Mouse (Mus musculus): ENCODE data around the gene Nbeal2. TPM values are rescaled to one million over a fixed set of nuclear protein-coding genes. Genes with fewer than 3 reads are reported as not detected.

Gene Nbeal2
- polyA plus RNA-seq, 1 experiment from 2014 or later: 2.6 TPM

GRCm38 (mm10) chr9:110641006-110641405 is 13.0 kb downstream of the Nbeal2 start:
- H3K4me2 ChIP-seq (replicated peaks): no peak overlapping the region
- no peaks in the 10 kb centered on the region for H3K4me1 ChIP-seq
- H3K27ac ChIP-seq (replicated peaks): no peak overlapping the region
- H3K9ac ChIP-seq (replicated peaks): no peak overlapping the region
- no peak overlapping the region for H3K4me3 ChIP-seq
- no peaks in the 10 kb centered on the region for H3K9me3 ChIP-seq
- peaks cover 12% of the 10 kb centered on the region; the same call in 1 of the 2 replicates for H3K27me3 ChIP-seq
- no peak for ATAC-seq (ENCODE audit: low FRiP score, low read depth)
- no peaks in the 10 kb centered on the region for H3K36me3 ChIP-seq
- 86% methylated on average over 5 of the region's 5 CpGs for WGBS

DNA sequence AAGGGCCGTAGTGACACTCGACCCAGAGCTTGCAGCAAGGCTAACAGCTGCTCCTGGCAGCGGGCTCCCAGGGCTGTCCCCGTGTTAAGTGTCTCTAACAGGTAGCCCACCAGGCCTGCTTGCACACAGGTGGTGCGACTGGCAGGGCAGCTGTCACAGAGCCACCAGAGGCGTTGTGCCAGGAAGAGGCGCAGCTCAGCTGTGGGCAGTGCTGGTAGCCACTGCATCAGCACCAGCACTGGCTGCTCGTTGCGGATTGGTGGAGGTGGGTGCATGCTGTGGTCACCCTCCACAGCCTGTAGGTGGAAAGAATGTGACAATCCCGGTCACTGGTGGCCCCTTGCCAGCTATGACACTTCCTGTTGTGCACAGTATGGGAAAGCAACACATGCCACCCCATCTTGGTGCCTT is 15.3 kb downstream of the Nbeal2 start:
- no peaks in the 10 kb centered on the region for H3K36me3 ChIP-seq
- H3K9ac ChIP-seq (replicated peaks): no peak overlapping the region
- no peak overlapping the region for H3K27ac ChIP-seq (replicated peaks)
- no peak overlapping the region for H3K4me2 ChIP-seq (replicated peaks)
- H3K4me1 ChIP-seq: peaks cover 7% of the 10 kb centered on the region; the same call in 1 of the 2 replicates
- H3K4me3 ChIP-seq: no peak overlapping the region
- H3K27me3 ChIP-seq: peaks cover 32% of the 10 kb centered on the region
- no peak for ATAC-seq (ENCODE audit: low FRiP score, low read depth)
- no peaks in the 10 kb centered on the region for H3K9me3 ChIP-seq
- 82% methylated on average over 10 of the region's 10 CpGs for WGBS

DNA sequence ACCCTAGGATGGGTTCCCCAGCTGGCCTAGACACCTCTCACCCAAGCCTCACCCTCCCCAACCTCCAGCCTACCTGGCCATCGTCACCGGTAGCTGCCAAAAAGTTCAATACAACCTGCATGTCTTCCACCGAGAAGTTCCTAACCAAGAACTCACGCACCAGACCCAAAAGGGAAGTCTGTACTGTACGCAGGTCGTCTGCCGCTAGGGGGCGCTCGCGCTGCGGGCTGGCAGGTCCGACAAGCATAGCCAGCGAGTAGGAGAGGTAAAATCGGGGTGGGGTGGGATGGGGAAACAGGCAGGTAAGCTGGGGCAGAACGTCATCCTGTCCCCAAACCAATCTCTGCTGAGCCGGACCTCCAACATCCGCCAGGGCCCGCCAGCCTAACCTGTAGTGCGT is 18.7 kb downstream of the Nbeal2 start:
- H3K9ac ChIP-seq (replicated peaks): no peak overlapping the region
- H3K4me2 ChIP-seq (replicated peaks): no peak overlapping the region
- no peak overlapping the region for H3K27ac ChIP-seq (replicated peaks)
- H3K4me3 ChIP-seq: no peak overlapping the region
- H3K36me3 ChIP-seq: no peaks in the 10 kb centered on the region
- WGBS: 8% methylated on average over 19 of the region's 19 CpGs
- no peaks in the 10 kb centered on the region for H3K9me3 ChIP-seq
- ATAC-seq (ENCODE audit: low FRiP score, low read depth): peak; percentile 27; the same call in 1 of the 2 replicates
- peaks cover 12% of the 10 kb centered on the region; the same call in 1 of the 2 replicates for H3K4me1 ChIP-seq
- peaks cover 65% of the 10 kb centered on the region for H3K27me3 ChIP-seq

DNA sequence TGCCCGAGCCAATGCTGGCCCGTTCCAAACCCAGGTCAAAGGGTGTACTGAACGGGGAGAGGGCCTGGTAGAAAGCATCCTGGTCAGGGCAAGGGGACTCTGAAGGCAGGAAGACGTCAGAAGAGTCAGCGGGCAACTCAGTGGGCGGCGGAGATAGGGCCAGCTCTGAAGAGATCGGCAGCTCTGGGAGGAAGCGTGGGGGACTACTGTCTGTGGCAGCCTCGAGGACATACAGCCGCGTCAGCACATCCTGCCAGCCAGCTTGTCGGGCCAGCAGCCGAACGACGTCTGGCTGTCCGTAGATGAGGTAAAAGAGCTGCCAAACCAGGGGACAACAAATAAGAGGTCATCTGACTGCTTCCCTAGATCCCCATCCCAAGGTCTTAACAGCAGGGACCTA is 20.1 kb downstream of the Nbeal2 start:
- no peak for ATAC-seq (ENCODE audit: low FRiP score, low read depth)
- H3K27me3 ChIP-seq: peaks cover 67% of the 10 kb centered on the region
- WGBS: 78% methylated on average over 17 of the region's 17 CpGs
- no peak overlapping the region for H3K4me2 ChIP-seq (replicated peaks)
- H3K36me3 ChIP-seq: no peaks in the 10 kb centered on the region
- H3K9ac ChIP-seq (replicated peaks): 0 out of 2 replicates have a peak overlapping the region, but pooled peaks have one; percentile 28
- H3K4me1 ChIP-seq: peaks cover 12% of the 10 kb centered on the region; the same call in 1 of the 2 replicates
- H3K4me3 ChIP-seq: no peak overlapping the region
- no peak overlapping the region for H3K27ac ChIP-seq (replicated peaks)
- no peaks in the 10 kb centered on the region for H3K9me3 ChIP-seq

- 83% methylated on average over 15 of the region's 15 CpGs for whole genome bisulfite sequencing
- no peak for ATAC-seq (ENCODE audit: low FRiP score, low read depth)
- Histone ChIP-seq H3K9ac (replicated peaks) (no peak overlapping the region), H3K9me3 (no peaks in the 10 kb centered on the region), H3K4me1 (peaks cover 12% of the 10 kb centered on the region; the same call in 1 of the 2 replicates), H3K36me3 (no peaks in the 10 kb centered on the region), H3K27ac (replicated peaks) (no peak overlapping the region), H3K4me2 (replicated peaks) (no peak overlapping the region), H3K27me3 (peaks cover 62% of the 10 kb centered on the region), H3K4me3 (no peak overlapping the region)
Measured at GRCm38 (mm10) chr9:110632671-110633070, 21.3 kb downstream of the Nbeal2 start.

DNA sequence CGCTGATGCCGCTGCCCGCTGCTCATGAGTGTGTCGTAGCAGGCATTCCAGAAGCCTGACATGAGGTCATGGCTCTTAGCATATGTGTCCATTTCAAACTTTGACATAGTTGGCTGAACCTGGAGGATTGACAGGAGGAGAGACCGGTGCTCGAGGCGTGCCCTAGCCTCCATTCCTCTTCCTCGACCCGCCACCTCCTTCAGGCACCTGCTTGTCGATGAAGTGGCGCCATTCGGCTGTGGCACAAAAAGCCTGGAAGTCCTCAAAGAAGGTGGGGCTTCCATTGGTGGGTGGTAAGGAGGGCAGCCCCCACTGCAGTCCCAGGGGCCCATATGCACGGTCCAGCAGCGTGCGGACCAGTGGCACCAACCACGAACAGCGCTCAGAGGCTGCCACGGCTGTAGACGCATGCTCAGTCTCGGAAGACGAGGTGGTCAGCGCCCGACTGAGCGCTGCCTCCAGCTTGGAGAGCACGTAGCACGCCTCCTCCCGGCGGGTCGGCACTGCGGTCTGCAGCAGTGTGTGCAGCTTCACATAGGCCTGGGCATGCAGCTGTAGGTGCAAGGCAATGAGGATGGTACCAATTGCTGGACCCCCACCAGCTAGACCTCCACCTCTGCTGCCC is 22.2 kb downstream of the Nbeal2 start:
- Histone ChIP-seq H3K27me3 (peaks cover 62% of the 10 kb centered on the region), H3K9me3 (no peaks in the 10 kb centered on the region), H3K9ac (replicated peaks) (0 out of 2 replicates have a peak overlapping the region, but pooled peaks have one; percentile 11), H3K4me1 (peaks cover 12% of the 10 kb centered on the region; the same call in 1 of the 2 replicates), H3K4me2 (replicated peaks) (peak overlapping the region; percentile 57), H3K27ac (replicated peaks) (no peak overlapping the region), H3K4me3 (peak overlapping the region; percentile 36), H3K36me3 (no peaks in the 10 kb centered on the region)
- ATAC-seq (ENCODE audit: low FRiP score, low read depth): peak; percentile 74
- 17% methylated on average over 30 of the region's 30 CpGs for WGBS

DNA sequence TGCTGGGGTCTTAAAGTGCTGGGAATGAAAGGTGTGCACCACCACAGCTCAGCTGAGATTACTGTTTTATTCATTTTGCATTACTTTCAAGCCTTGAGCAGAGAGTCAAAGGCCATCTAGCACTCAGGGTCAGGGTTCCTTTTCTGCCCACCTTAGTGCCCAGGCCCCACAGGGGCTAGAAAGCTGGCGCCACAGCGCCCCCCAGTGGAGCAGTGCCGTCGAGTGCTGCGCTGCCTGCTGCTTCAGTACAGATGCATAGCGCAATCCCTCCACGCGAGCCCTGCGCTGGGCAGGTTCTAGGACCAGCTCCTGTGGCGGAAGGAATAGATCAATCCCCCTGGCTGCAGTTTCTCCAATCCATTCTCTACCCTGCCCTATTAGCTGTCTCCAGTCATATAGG is 22.8 kb downstream of the Nbeal2 start:
- ATAC-seq (ENCODE audit: low FRiP score, low read depth): 0 out of 2 replicates have a peak, but pooled peaks have one; percentile 14

GRCm38 (mm10) chr9:110630171-110630570 is 23.8 kb downstream of the Nbeal2 start:
- Histone ChIP-seq H3K4me3 (no peak overlapping the region), H3K9me3 (no peaks in the 10 kb centered on the region), H3K36me3 (no peaks in the 10 kb centered on the region), H3K4me1 (peaks cover 17% of the 10 kb centered on the region), H3K9ac (replicated peaks) (no peak overlapping the region), H3K27me3 (peaks cover 64% of the 10 kb centered on the region), H3K4me2 (replicated peaks) (no peak overlapping the region), H3K27ac (replicated peaks) (no peak overlapping the region)
- ATAC-seq (ENCODE audit: low FRiP score, low read depth): no peak
- WGBS: 93% methylated on average over 15 of the region's 15 CpGs

More for the DNA sequence above, 22.8 kb downstream of the Nbeal2 start:
- peak overlapping the region; percentile 57 for H3K4me2 ChIP-seq (replicated peaks)
- H3K9ac ChIP-seq (replicated peaks): 0 out of 2 replicates have a peak overlapping the region, but pooled peaks have one; percentile 11
- H3K36me3 ChIP-seq: no peaks in the 10 kb centered on the region
- peaks cover 66% of the 10 kb centered on the region for H3K27me3 ChIP-seq
- H3K4me1 ChIP-seq: peaks cover 12% of the 10 kb centered on the region; the same call in 1 of the 2 replicates
- H3K27ac ChIP-seq (replicated peaks): no peak overlapping the region
- WGBS: 6% methylated on average over 10 of the region's 10 CpGs
- peak overlapping the region; percentile 36 for H3K4me3 ChIP-seq
- no peaks in the 10 kb centered on the region for H3K9me3 ChIP-seq

DNA sequence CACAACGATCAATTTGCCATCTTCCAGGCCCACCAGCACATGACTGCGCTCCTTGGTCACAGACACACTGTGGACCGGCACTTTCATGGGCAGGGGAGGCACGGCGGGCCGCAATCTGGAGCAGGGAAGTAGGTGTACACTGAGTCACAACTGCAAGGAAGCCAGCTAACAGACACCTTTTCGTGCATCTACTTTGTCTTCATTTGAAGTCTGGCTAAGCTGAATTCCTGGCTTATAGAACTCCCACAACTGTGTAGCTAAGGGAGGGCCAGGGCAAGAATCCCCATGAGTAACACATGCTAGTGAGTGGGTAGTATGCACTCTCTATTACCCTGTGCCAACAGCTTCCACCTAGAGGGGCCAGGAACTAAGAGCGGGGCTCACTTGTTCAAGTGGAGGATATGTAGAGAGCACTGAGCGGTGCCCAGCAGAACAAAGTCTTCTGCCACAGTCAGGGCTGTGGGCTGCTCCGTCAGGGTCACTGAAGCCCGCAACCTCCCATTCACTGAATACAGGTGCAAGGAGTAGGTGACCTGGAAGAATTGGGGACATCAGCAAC is 28.5 kb downstream of the Nbeal2 start:
- H3K9ac ChIP-seq (replicated peaks): peak overlapping the region; percentile 64
- H3K4me1 ChIP-seq: peaks cover 22% of the 10 kb centered on the region
- H3K4me2 ChIP-seq (replicated peaks): peak overlapping the region; percentile 89
- ATAC-seq (ENCODE audit: low FRiP score, low read depth): no peak
- no peaks in the 10 kb centered on the region for H3K9me3 ChIP-seq
- 65% methylated on average over 11 of the region's 11 CpGs for WGBS
- H3K4me3 ChIP-seq: peak overlapping the region; percentile 49
- H3K36me3 ChIP-seq: peaks cover 20% of the 10 kb centered on the region
- peaks cover 16% of the 10 kb centered on the region for H3K27me3 ChIP-seq
- H3K27ac ChIP-seq (replicated peaks): peak overlapping the region; percentile 87

DNA sequence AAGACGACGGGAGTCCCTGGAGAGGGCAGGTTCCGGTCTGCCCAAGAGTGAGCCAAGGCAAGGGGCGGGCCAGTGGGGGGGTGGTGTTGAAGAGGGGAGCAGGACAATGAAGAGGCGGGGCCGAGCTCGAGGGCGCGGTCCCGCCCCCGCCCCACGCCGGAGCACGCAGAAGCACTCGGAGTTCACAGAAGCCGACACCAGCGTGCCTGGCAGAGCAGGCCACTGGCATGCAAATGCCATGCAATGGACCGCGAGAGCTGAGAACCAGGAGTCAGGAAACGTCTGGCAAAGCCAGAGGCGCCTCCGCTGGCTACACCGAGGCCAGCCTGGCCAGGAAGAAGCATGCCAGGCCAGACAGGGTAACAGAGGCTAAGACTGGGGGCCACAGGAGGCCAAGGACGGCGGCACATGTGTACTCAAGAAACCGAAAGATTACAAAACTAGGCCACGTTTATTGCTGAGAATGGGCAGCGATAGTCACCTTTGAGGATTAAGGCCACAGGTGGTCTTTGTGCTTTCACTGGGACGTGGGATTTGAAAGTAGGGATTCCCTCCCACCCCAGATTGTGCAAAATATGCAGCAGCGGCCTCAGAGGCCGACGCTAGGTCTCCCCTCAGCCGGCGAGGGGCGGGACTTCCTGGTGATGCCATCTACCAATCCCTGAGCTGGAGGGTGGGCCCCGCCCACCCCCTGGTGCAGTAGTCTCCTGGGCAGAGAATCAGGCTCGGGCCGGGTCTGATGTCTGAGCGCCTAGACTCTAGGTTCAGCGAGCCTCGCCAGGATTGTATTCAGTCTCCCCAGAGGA is 29.4 kb downstream of the Nbeal2 start, which contains the start of gene Nradd:
Nradd (minus strand) TSS at position 92 of the 806 bp plus-strand sequence.
- Histone ChIP-seq H3K4me2 (replicated peaks) (peak within 1 kb of the TSS; percentile 89), H3K9ac (replicated peaks) (peak within 1 kb of the TSS; percentile 64), H3K9me3 (no peaks in the 10 kb centered on the region), H3K4me3 (peak within 1 kb of the TSS; percentile 49), H3K4me1 (peaks cover 22% of the 10 kb centered on the region), H3K27me3 (peaks cover 13% of the 10 kb centered on the region; the same call in 1 of the 2 replicates), H3K36me3 (peaks cover 28% of the 10 kb centered on the region), H3K27ac (replicated peaks) (peak within 1 kb of the TSS; percentile 87)
- ATAC-seq (ENCODE audit: low FRiP score, low read depth): peak; percentile 97
- WGBS: under 1% methylated on average over 41 of the region's 41 CpGs

- WGBS: 43% methylated on average over 8 of the region's 8 CpGs
- peak overlapping the region; percentile 89 for H3K4me2 ChIP-seq (replicated peaks)
- H3K27ac ChIP-seq (replicated peaks): peak overlapping the region; percentile 87
- peaks cover 22% of the 10 kb centered on the region for H3K4me1 ChIP-seq
- peak overlapping the region; percentile 64 for H3K9ac ChIP-seq (replicated peaks)
- H3K36me3 ChIP-seq: peaks cover 37% of the 10 kb centered on the region
- H3K9me3 ChIP-seq: no peaks in the 10 kb centered on the region
- ATAC-seq (ENCODE audit: low FRiP score, low read depth): no peak
- peak overlapping the region; percentile 49 for H3K4me3 ChIP-seq
- peaks cover 13% of the 10 kb centered on the region; the same call in 1 of the 2 replicates for H3K27me3 ChIP-seq
Measured at GRCm38 (mm10) chr9:110623416-110624195, 30.4 kb downstream of the Nbeal2 start.
